Mouse (Mus musculus): ENCODE measurements around the gene Med16. TPM values are rescaled to one million over a fixed set of nuclear protein-coding genes. Genes with fewer than 3 reads are reported as not detected.

The Med16 gene
- polyA plus RNA-seq, 1 experiment from 2014 or later = 54.7 TPM

DNA sequence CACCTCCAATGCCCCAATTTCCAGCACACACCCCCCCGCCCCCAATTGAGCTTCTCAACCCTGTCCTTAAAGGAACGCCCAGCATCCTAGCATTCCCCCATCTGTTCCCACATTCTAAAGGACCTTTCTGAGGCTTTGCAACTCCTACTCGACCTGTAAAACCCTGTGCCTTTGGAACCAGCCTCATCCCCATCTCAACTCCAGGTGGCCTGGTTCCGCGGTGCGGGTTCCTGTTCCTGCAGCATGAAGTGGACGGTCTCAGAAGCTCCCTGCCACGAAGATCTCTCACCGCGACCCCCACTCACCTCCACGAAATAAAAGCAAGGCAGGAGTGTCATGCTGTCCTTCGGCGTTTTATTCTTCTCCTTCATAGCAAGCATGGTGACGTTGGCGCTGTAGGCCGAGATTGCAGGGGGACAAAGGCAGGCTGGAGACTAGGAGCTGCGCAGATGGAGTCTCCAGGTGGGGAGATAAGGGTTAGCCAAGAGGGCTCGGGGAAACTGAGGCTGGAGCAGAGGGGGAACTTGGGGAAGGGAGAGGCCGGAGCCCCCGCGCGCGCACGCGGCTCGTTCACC, 34.9 kb downstream of the Med16 start:
- Histone ChIP-seq H3K9ac (peak overlapping the region; percentile 71), H3K27ac (no peak overlapping the region)
- peak; percentile 16; the same call in 1 of the 2 replicates for ATAC-seq (ENCODE audit: borderline replicate concordance, extremely low read depth, low FRiP score, low TSS enrichment)

DNA sequence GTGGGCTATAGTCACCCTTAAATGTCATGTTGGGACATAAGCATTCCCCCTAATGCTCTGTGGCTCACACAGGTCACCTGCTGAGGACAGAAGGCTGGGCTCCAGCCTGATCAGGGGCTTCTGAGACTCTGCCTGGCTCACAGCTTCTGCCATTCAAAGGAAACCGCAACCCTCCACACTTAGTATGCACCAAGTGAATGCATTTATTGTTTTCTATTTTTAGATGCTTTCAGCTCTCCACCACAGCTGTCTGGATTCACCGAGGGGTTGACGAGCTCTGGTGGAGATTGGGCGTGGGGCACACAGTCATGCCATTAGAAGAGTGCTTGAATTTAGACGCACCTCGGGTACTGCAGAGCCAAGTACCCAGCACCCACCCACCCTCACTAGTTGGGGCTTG, 35.4 kb downstream of the Med16 start:
- 11% methylated on average over 6 of the region's 6 CpGs for WGBS
- no peak for ATAC-seq (ENCODE audit: borderline replicate concordance, extremely low read depth, low FRiP score, low TSS enrichment)
- H3K9ac ChIP-seq = no peak overlapping the region

More for the DNA sequence above, 34.9 kb downstream of the Med16 start:
- H3K36me3 ChIP-seq = no peaks in the 10 kb centered on the region
- H3K4me2 ChIP-seq = peak overlapping the region; percentile 87
- no peaks in the 10 kb centered on the region for H3K27me3 ChIP-seq
- peaks cover 20% of the 10 kb centered on the region for H3K4me1 ChIP-seq
- no peaks in the 10 kb centered on the region for H3K9me3 ChIP-seq
- H3K4me3 ChIP-seq = peak overlapping the region; percentile 52
- under 1% methylated on average over 26 of the region's 26 CpGs for WGBS

DNA sequence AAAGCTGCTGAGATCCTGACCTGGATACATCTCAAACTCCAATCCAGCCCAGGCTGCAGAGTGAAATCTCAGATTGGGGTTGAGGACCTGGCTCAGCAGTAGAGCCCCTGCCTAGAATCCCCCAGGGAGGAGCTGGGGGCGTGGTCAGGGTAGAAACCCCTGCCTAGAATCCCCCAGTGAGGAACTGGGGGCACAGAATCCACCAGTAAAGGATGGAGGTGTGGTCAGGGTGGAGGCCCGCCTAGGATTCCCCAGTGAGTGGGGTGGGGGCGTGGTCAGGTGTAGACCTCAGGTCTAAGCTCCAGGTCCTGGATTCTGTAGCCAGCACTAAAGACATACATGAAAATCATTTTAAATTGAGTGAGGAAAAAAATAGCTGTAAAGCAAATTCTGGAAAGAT, 35.9 kb downstream of the Med16 start:
- Histone ChIP-seq H3K4me3 (peak overlapping the region; percentile 52; the same call in 1 of the 2 replicates), H3K27ac (no peak overlapping the region), H3K9me3 (no peaks in the 10 kb centered on the region), H3K4me2 (peak overlapping the region; percentile 87), H3K9ac (no peak overlapping the region), H3K27me3 (no peaks in the 10 kb centered on the region), H3K36me3 (no peaks in the 10 kb centered on the region), H3K4me1 (peaks cover 20% of the 10 kb centered on the region)
- ATAC-seq (ENCODE audit: borderline replicate concordance, extremely low read depth, low FRiP score, low TSS enrichment) = no peak
- WGBS = 41% methylated on average over 3 of the region's 3 CpGs

More for the DNA sequence above, 35.4 kb downstream of the Med16 start:
- Histone ChIP-seq H3K4me3 (peak overlapping the region; percentile 52), H3K4me1 (peaks cover 20% of the 10 kb centered on the region), H3K27me3 (no peaks in the 10 kb centered on the region), H3K36me3 (no peaks in the 10 kb centered on the region), H3K9me3 (no peaks in the 10 kb centered on the region), H3K4me2 (peak overlapping the region; percentile 87), H3K27ac (no peak overlapping the region)

DNA sequence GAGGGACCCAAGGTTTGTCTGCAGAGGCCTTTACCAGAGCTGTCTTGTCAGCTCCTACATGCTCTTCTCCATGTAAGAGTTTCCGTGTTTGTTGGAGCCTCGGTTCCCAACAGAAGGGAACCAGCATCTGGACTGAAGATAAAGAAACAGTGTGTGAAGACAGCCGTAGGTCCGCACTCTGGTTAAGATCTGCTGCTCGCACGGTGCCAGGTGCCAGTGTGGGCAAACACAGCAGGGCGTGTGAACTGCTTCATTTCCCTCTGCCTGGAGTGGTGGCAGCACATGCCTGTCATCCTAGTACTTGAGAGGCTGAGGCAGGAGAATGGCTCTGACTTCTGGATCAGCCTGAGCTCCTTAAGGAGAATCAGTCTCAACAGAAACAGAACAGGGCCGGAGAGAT, 36.9 kb downstream of the Med16 start:
- WGBS = 87% methylated on average over 8 of the region's 8 CpGs
- H3K9ac ChIP-seq = no peak overlapping the region
- no peaks in the 10 kb centered on the region for H3K9me3 ChIP-seq
- no peaks in the 10 kb centered on the region for H3K36me3 ChIP-seq
- no peaks in the 10 kb centered on the region for H3K27me3 ChIP-seq
- no peak overlapping the region for H3K4me3 ChIP-seq
- no peak overlapping the region for H3K4me2 ChIP-seq
- H3K4me1 ChIP-seq = peaks cover 17% of the 10 kb centered on the region
- no peak for ATAC-seq (ENCODE audit: borderline replicate concordance, extremely low read depth, low FRiP score, low TSS enrichment)
- H3K27ac ChIP-seq = no peak overlapping the region

DNA sequence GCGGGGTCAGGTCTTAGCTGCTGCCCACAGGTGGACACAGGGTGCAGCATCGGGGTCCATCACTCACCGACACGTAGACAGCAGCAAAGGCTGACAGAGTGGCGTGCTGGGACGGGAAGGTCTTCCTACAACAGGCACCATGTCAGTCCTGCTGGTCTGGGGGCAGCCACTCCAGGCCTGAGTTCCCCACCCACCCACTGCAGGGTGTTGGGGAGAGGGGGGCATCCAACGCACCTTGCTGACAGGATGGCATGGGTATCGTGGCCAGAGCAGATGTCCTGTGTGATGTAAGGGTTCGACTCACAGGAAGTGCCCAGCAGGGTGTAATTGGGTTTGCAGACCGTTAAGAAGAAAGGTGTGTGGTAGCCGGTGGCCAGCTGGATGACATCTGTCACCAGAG, 42.1 kb downstream of the Med16 start:
- no peak for ATAC-seq (ENCODE audit: borderline replicate concordance, extremely low read depth, low FRiP score, low TSS enrichment)
- H3K27ac ChIP-seq = no peak overlapping the region
- H3K4me3 ChIP-seq = no peak overlapping the region
- H3K4me1 ChIP-seq = peaks cover 5% of the 10 kb centered on the region; the same call in 1 of the 2 replicates
- H3K9ac ChIP-seq = no peak overlapping the region
- H3K27me3 ChIP-seq = no peaks in the 10 kb centered on the region
- WGBS = 74% methylated on average over 11 of the region's 11 CpGs
- H3K4me2 ChIP-seq = no peak overlapping the region
- H3K9me3 ChIP-seq = no peaks in the 10 kb centered on the region
- H3K36me3 ChIP-seq = peaks cover 40% of the 10 kb centered on the region

DNA sequence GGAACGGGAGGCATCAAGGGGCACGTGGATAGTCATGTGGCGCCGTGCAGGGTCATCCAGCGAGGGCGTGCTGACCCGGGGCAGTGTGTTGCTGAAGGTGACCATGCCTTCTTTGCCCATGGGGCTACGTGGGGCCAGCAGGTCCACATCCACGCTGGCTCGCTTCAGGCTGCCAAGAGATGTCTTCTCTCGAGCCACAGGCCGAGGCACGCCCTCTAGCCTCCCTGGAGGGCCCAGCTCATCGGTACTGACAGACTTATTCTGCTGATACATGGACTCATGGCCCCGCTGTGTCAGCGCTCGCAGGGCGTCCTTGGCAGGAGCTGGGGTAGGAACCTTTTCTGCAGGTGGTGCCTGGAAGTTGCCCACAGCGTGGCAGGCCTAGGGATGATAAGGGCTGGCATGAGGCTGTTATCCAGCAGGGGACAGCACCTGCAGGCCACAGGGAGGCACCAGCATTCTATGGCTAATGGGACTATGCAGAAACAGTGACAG, 42.9 kb downstream of the Med16 start:
- no peaks in the 10 kb centered on the region for H3K9me3 ChIP-seq
- H3K4me2 ChIP-seq = no peak overlapping the region
- ATAC-seq (ENCODE audit: borderline replicate concordance, extremely low read depth, low FRiP score, low TSS enrichment) = no peak
- peaks cover 47% of the 10 kb centered on the region for H3K36me3 ChIP-seq
- no peak overlapping the region for H3K9ac ChIP-seq
- WGBS = 62% methylated on average over 19 of the region's 19 CpGs
- H3K27ac ChIP-seq = peak overlapping the region; percentile 2; the same call in 1 of the 2 replicates
- H3K27me3 ChIP-seq = no peaks in the 10 kb centered on the region
- H3K4me1 ChIP-seq = peaks cover 5% of the 10 kb centered on the region; the same call in 1 of the 2 replicates
- no peak overlapping the region for H3K4me3 ChIP-seq

DNA sequence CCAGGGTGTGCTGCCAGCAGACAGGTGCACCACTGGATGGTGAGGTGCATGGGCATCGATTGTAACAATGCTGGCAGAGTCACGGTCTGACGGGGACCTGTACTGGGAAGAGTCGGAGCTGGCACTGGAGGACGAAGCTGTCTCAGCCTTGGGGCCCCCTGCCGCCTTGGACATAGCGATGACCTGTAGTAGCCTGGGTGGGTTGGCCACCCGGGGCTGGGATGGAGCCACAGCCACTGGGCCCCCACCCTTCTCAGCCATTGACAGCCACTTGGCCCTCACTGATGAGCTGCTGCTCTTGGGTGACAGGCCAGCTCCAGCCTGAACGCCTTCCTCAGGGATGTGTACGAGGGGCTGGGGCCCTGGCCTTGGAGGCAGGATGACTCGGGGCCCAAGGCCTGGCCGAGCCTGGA, 43.5 kb downstream of the Med16 start:
- Histone ChIP-seq H3K9me3 (no peaks in the 10 kb centered on the region), H3K27me3 (no peaks in the 10 kb centered on the region), H3K4me1 (peaks cover 6% of the 10 kb centered on the region), H3K4me2 (no peak overlapping the region), H3K4me3 (no peak overlapping the region), H3K27ac (peak overlapping the region; percentile 2; the same call in 1 of the 2 replicates), H3K9ac (no peak overlapping the region), H3K36me3 (peaks cover 54% of the 10 kb centered on the region)
- peak; percentile 29 for ATAC-seq (ENCODE audit: borderline replicate concordance, extremely low read depth, low FRiP score, low TSS enrichment)
- 57% methylated on average over 12 of the region's 12 CpGs for WGBS

DNA sequence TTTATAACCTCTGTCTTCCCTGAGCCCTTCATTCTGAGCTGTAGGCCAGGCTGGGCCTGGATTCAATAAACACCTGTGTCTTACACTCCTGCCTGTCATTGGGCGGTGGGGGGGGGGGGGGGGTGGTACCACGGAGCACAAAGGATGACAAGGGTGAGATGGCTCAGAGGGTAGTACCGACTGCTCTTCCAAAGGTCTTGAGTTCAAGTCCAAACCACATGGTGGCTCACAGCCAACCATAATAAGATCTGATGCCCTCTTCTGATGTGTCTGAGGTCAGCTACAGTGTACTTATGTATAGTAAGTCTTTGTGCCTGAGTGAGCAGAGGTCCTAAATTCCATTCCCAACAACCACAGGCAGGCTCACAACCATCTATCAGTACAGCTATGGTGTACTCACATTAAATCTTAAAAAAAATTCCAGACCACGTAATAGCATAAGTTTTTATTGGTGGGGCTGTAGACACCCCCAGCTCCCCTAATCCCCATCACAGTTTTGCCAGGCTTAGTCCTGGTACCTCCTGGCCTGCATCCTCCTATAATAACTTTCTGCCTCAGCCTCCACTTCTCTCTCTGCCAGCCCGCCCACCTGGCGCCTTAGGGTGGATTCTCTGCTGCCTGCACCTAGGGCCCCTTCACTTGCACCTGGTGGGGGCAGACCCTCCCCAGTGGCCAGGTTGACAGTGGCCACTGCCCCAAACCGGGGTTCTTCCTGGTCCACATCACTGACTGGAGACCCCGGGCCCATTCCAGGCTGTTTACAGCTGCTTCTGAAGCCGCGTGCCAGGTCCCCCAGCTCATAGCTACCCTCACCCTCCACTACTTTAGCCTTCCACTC, 44.2 kb downstream of the Med16 start:
- Histone ChIP-seq H3K9me3 (no peaks in the 10 kb centered on the region), H3K4me3 (no peak overlapping the region), H3K27me3 (no peaks in the 10 kb centered on the region), H3K4me2 (no peak overlapping the region), H3K36me3 (peaks cover 60% of the 10 kb centered on the region), H3K4me1 (peaks cover 12% of the 10 kb centered on the region), H3K27ac (no peak overlapping the region; the same call in 1 of the 2 replicates), H3K9ac (no peak overlapping the region)
- WGBS = 46% methylated on average over 10 of the region's 10 CpGs
- ATAC-seq (ENCODE audit: borderline replicate concordance, extremely low read depth, low FRiP score, low TSS enrichment) = peak; percentile 4; the same call in 1 of the 2 replicates

DNA sequence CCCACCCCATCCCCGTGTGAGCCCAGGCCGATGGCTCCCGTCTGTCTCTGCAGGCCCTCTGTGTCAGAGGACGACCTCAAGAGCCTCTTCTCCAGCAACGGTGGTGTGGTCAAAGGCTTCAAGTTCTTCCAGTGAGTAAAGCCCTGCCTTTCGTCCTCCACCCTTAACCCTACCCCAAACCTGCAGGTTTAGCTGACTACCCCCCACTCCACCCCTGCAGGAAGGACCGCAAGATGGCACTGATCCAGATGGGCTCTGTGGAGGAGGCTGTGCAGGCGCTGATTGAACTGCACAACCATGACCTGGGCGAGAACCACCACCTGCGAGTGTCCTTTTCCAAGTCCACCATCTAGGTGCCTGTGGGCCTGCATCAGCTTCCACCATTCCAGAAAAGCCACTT, 45.8 kb downstream of the Med16 start:
- Histone ChIP-seq H3K27ac (no peak overlapping the region), H3K4me1 (peaks cover 28% of the 10 kb centered on the region), H3K9ac (no peak overlapping the region), H3K36me3 (peaks cover 70% of the 10 kb centered on the region), H3K9me3 (no peaks in the 10 kb centered on the region), H3K4me2 (no peak overlapping the region), H3K4me3 (no peak overlapping the region), H3K27me3 (no peaks in the 10 kb centered on the region)
- no peak for ATAC-seq (ENCODE audit: borderline replicate concordance, extremely low read depth, low FRiP score, low TSS enrichment)
- 52% methylated on average over 10 of the region's 10 CpGs for WGBS

DNA sequence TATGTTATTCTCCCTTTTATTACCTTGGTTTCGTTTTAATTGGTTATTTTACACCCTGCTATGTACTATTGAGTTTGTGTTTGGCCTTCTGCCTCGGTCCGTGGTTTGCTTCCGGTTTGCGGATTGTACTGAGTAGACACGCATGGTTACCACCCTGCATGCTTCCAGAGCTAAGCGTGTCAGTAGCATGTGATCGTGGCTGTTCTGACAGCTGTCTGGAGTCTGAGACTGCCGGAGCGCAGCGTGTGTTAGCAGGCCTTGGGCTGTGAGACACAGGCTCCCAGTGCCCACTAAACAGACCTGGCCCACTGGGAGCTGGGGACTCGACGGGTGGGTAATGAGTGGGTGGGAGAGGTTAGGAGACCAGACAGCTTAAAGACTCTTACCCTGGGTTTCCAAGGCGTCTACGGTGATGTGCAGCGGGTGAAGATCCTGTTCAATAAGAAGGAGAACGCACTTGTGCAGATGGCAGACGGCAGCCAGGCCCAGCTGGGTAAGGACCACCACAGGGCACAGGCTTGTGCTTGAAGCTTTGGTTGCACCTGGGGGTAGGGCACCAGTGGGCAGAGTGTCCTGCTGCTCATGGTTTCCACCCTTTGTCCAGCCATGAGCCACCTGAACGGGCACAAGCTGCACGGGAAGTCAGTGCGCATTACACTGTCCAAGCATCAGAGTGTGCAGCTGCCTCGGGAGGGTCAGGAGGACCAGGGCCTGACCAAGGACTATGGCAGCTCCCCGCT, 46.5 kb downstream of the Med16 start:
- no peaks in the 10 kb centered on the region for H3K27me3 ChIP-seq
- H3K4me1 ChIP-seq = peaks cover 35% of the 10 kb centered on the region
- no peak for ATAC-seq (ENCODE audit: borderline replicate concordance, extremely low read depth, low FRiP score, low TSS enrichment)
- H3K9ac ChIP-seq = no peak overlapping the region
- H3K27ac ChIP-seq = no peak overlapping the region
- no peak overlapping the region for H3K4me2 ChIP-seq
- H3K36me3 ChIP-seq = peaks cover 70% of the 10 kb centered on the region
- H3K9me3 ChIP-seq = no peaks in the 10 kb centered on the region
- no peak overlapping the region for H3K4me3 ChIP-seq
- 83% methylated on average over 23 of the region's 23 CpGs for WGBS

DNA sequence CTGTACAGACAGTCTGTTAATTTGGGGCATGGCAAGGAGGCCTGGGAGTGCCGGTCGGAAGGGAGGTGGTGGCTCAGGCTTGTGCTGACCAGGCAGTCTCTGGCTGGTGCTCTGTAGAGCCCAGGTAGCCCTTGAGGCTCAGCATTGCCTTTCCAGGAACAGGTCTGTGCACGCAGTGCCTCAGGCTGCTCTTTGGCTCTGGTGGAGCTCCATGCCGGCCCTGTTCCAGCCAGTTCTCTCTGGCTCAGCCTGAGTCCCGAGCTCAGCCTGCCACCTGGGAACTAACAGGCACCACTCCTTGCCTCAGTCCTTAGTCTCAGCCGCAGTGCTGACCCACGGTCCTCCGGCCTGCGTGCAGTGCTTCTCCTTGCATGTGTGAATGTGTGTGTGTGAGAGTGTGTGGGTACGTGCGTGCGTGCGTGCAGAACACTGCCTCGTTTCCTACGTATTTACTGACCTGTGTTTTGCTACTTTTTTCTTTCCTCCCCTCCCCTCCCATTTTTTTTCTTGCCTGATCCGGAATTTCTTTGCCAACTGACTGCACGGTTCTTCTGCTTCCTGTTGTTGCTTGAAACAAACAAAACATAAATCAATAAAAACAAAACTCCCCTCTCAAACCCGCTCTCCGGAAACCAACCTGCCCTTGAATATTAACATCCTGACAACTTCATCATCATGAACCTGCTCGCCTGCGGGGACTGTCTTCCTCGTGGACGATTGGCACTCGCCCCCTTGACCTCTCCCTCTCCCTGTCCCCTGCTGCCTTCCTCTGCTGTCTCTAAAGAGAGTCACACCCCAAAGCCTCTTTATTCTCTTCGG, 47.3 kb downstream of the Med16 start:
- Histone ChIP-seq H3K4me3 (no peak overlapping the region), H3K9me3 (no peaks in the 10 kb centered on the region), H3K4me1 (peaks cover 43% of the 10 kb centered on the region), H3K36me3 (peaks cover 77% of the 10 kb centered on the region), H3K4me2 (no peak overlapping the region), H3K27me3 (no peaks in the 10 kb centered on the region), H3K9ac (no peak overlapping the region), H3K27ac (no peak overlapping the region)
- WGBS = 64% methylated on average over 25 of the region's 25 CpGs
- ATAC-seq (ENCODE audit: borderline replicate concordance, extremely low read depth, low FRiP score, low TSS enrichment) = no peak
